Mouse (Mus musculus) ZHBTc4 (cell line): ENCODE data around the gene Ssh2.

ENCODE experiments used
- DNase-seq: peaks from one replicate; pipeline ENCODE4 v3.0.0-alpha.2; 2011; ENCODE audit warnings: low read depth, low spot score

Gene Ssh2

GRCm38 (mm10) chr11:77491502-77492291 is 275.6 kb downstream of the Ssh2 start:
- DNase-seq, result no peak

- DNase-seq, result no peak
These were observed 276.3 kb downstream of the Ssh2 start for GRCm38 (mm10) chr11:77492311-77492871.

- DNase-seq, result peak; percentile 97
These were observed 276.8 kb downstream of the Ssh2 start for GRCm38 (mm10) chr11:77492911-77493332.

GRCm38 (mm10) chr11:77493512-77494343 is 277.6 kb downstream of the Ssh2 start, which contains the start of gene Git1:
Git1 (plus strand) TSS chr11:77493562.
- peak; percentile 60 for DNase-seq

- no peak for DNase-seq
These were observed 278.2 kb downstream of the Ssh2 start for GRCm38 (mm10) chr11:77494344-77494676.

- no peak for DNase-seq
These were observed 278.7 kb downstream of the Ssh2 start for GRCm38 (mm10) chr11:77494782-77495181.

GRCm38 (mm10) chr11:77495507-77495906 is 279.4 kb downstream of the Ssh2 start:
- no peak for DNase-seq

- DNase-seq, result peak; percentile 95
These were observed 281.3 kb downstream of the Ssh2 start for GRCm38 (mm10) chr11:77497341-77497756.

- DNase-seq, result peak; percentile 77
These were observed 281.8 kb downstream of the Ssh2 start for GRCm38 (mm10) chr11:77497851-77498250.

- peak; percentile 89 for DNase-seq
These were observed 282.4 kb downstream of the Ssh2 start for GRCm38 (mm10) chr11:77498261-77499139.

GRCm38 (mm10) chr11:77499354-77499753 is 283.3 kb downstream of the Ssh2 start:
- DNase-seq, result no peak

GRCm38 (mm10) chr11:77500361-77501325 is 284.6 kb downstream of the Ssh2 start:
- peak; percentile 49 for DNase-seq

GRCm38 (mm10) chr11:77501392-77501791 is 285.3 kb downstream of the Ssh2 start:
- DNase-seq, result peak; percentile 78

GRCm38 (mm10) chr11:77501971-77502370 is 285.9 kb downstream of the Ssh2 start:
- DNase-seq, result no peak

GRCm38 (mm10) chr11:77502481-77502880 is 286.4 kb downstream of the Ssh2 start:
- no peak for DNase-seq

- peak; percentile 83 for DNase-seq
These were observed 287.4 kb downstream of the Ssh2 start for GRCm38 (mm10) chr11:77503511-77503910.

GRCm38 (mm10) chr11:77504377-77504776 is 288.3 kb downstream of the Ssh2 start:
- no peak for DNase-seq

- no peak for DNase-seq
These were observed 289.3 kb downstream of the Ssh2 start for GRCm38 (mm10) chr11:77505291-77505980.

- no peak for DNase-seq
These were observed 290.2 kb downstream of the Ssh2 start for GRCm38 (mm10) chr11:77506273-77506672.
